Mouse (Mus musculus): ENCODE data around the gene Mbd6.
"Not testable (repeated sequence)": the region's sequence is repeated elsewhere in the genome, so short reads cannot be mapped to it uniquely, and the experiment has no call there.

Mbd6 gene

GRCm38 (mm10) chr10:127312858-127313257 is 24.0 kb upstream of the Mbd6 start:
- no peak for DNase-seq (ENCODE audit: low read depth, low spot score)

- peak; percentile 91 for DNase-seq (ENCODE audit: low read depth, low spot score)
These were observed 23.5 kb upstream of the Mbd6 start for GRCm38 (mm10) chr10:127312356-127312676.

- DNase-seq (ENCODE audit: low read depth, low spot score) = peak; percentile 99
These were observed 22.9 kb upstream of the Mbd6 start, which contains the start of gene Mars for GRCm38 (mm10) chr10:127311476-127312355. TSS of gene Mars (minus strand) at chr10:127311786.

GRCm38 (mm10) chr10:127310523-127311475 is 22.0 kb upstream of the Mbd6 start:
- DNase-seq (ENCODE audit: low read depth, low spot score) = no peak

GRCm38 (mm10) chr10:127309167-127309566 is 20.3 kb upstream of the Mbd6 start:
- not testable (repeated sequence) for DNase-seq (ENCODE audit: low read depth, low spot score)

- no peak for DNase-seq (ENCODE audit: low read depth, low spot score)
These were observed 14.3 kb upstream of the Mbd6 start for GRCm38 (mm10) chr10:127303136-127303535.

- DNase-seq (ENCODE audit: low read depth, low spot score) = no peak
These were observed 11.5 kb upstream of the Mbd6 start for GRCm38 (mm10) chr10:127300361-127300760.

- DNase-seq (ENCODE audit: low read depth, low spot score) = no peak
These were observed 8.4 kb upstream of the Mbd6 start for GRCm38 (mm10) chr10:127297015-127297871.

GRCm38 (mm10) chr10:127295986-127296794 is 7.4 kb upstream of the Mbd6 start:
- DNase-seq (ENCODE audit: low read depth, low spot score) = no peak

GRCm38 (mm10) chr10:127294895-127295510 is 6.2 kb upstream of the Mbd6 start:
- no peak for DNase-seq (ENCODE audit: low read depth, low spot score)

GRCm38 (mm10) chr10:127293590-127294113 is 4.8 kb upstream of the Mbd6 start:
- DNase-seq (ENCODE audit: low read depth, low spot score) = no peak

- peak; percentile 54 for DNase-seq (ENCODE audit: low read depth, low spot score)
These were observed 4.2 kb upstream of the Mbd6 start for GRCm38 (mm10) chr10:127292987-127293538.

- DNase-seq (ENCODE audit: low read depth, low spot score) = no peak
These were observed 3.2 kb upstream of the Mbd6 start for GRCm38 (mm10) chr10:127291881-127292638.

- peak; percentile 60 for DNase-seq (ENCODE audit: low read depth, low spot score)
These were observed 2.4 kb upstream of the Mbd6 start for GRCm38 (mm10) chr10:127290930-127291880.

- DNase-seq (ENCODE audit: low read depth, low spot score) = peak; percentile 100
These were observed 1.6 kb upstream of the Mbd6 start for GRCm38 (mm10) chr10:127290307-127290929.

- DNase-seq (ENCODE audit: low read depth, low spot score) = peak; percentile 87
These were observed 864 bp upstream of the Mbd6 start for GRCm38 (mm10) chr10:127289573-127290191.

Measured in brain, adult 2 months (tissue).